Mouse (Mus musculus) neural tube, embryonic 15.5 days (tissue): ENCODE measurements around the gene Rftn1. TPM values are rescaled to one million over a fixed set of nuclear protein-coding genes. Genes with fewer than 3 reads are reported as not detected.

ENCODE experiments used
- ATAC-seq: fragments of 200-750 bp; cut with Nextera tagmentation; 2 replicates; pipeline ENCODE4 v1.8.0; 2017; ENCODE audit warnings: mild to moderate bottlenecking, moderate TSS enrichment, moderate library complexity; ENCODE audit not compliant: low FRiP score
- H3K27ac ChIP-seq: fragments of 300-500 bp; sonication (generic); replicated peaks from 2 replicates; pipeline ENCODE4 v1.5.1; 2015; ENCODE audit warnings: mild to moderate bottlenecking, inconsistent platforms
- H3K27me3 ChIP-seq: fragments of 300-500 bp; sonication (generic); replicated peaks from 2 replicates; pipeline ENCODE4 v1.6.1; 2015; ENCODE audit warnings: inconsistent platforms
- H3K36me3 ChIP-seq: fragments of 300-500 bp; sonication (generic); 2 replicates; pipeline ENCODE4 v1.6.1; 2015; ENCODE audit warnings: inconsistent platforms
- H3K4me1 ChIP-seq: fragments of 300-500 bp; sonication (generic); 2 replicates; pipeline ENCODE4 v1.6.1; 2015; ENCODE audit warnings: inconsistent platforms
- H3K4me2 ChIP-seq: fragments of 300-500 bp; sonication (generic); 2 replicates; pipeline ENCODE4 v1.6.1; 2015; ENCODE audit warnings: inconsistent platforms, mild to moderate bottlenecking, moderate library complexity
- H3K4me3 ChIP-seq: fragments of 300-500 bp; sonication (generic); replicated peaks from 2 replicates; pipeline ENCODE4 v1.5.1; 2015; ENCODE audit warnings: mild to moderate bottlenecking, inconsistent platforms
- H3K9ac ChIP-seq: fragments of 300-500 bp; sonication (generic); replicated peaks from 2 replicates; pipeline ENCODE4 v1.6.1; 2015; ENCODE audit warnings: mild to moderate bottlenecking, inconsistent platforms
- H3K9me3 ChIP-seq: fragments of 300-500 bp; sonication (generic); replicated peaks from 2 replicates; pipeline ENCODE4 v1.6.1; 2016; ENCODE audit warnings: inconsistent platforms
- WGBS: fragments of 180-500 bp; shearing (Covaris S2); methylation state at CpG from one replicate; pipeline ENCODE4 v1.1.7; 2015; ENCODE audit warnings: mixed read lengths; 5-methylcytosine and 5-hydroxymethylcytosine counted together
- polyA plus RNA-seq: library from polyadenylated mRNA; unstranded; fragments of >200 nt; fragmentation: Nextera tagmentation; extraction: Ambion mirVana; gene quantifications from 2 replicates; pipeline ENCODE4 v1.2.1, GENCODE M21; 2015

The Rftn1 gene
- polyA plus RNA-seq, 1 experiment from 2014 or later = 17.9 TPM

GRCm38 (mm10) chr17:50001754-50002153 is 188.7 kb downstream of the Rftn1 start:
- H3K9ac ChIP-seq = no peak overlapping the region
- H3K27ac ChIP-seq = no peak overlapping the region
- no peak overlapping the region for H3K4me3 ChIP-seq
- H3K4me1 ChIP-seq = peaks cover 18% of the 10 kb centered on the region
- H3K36me3 ChIP-seq = no peaks in the 10 kb centered on the region
- H3K27me3 ChIP-seq = no peaks in the 10 kb centered on the region
- no peak overlapping the region for H3K4me2 ChIP-seq
- no peaks in the 10 kb centered on the region for H3K9me3 ChIP-seq
- ATAC-seq = no peak

GRCm38 (mm10) chr17:50000580-50000979 is 189.9 kb downstream of the Rftn1 start:
- 89% methylated on average over 3 of the region's 3 CpGs for WGBS
- Histone ChIP-seq H3K27me3 (no peaks in the 10 kb centered on the region), H3K4me1 (peaks cover 9% of the 10 kb centered on the region), H3K4me2 (no peak overlapping the region), H3K9ac (no peak overlapping the region), H3K27ac (no peak overlapping the region), H3K4me3 (no peak overlapping the region), H3K9me3 (no peaks in the 10 kb centered on the region), H3K36me3 (no peaks in the 10 kb centered on the region)
- no peak for ATAC-seq

GRCm38 (mm10) chr17:49996626-49997152 is 193.8 kb downstream of the Rftn1 start:
- Histone ChIP-seq H3K4me3 (no peak overlapping the region), H3K4me1 (no peaks in the 10 kb centered on the region), H3K4me2 (no peak overlapping the region), H3K9me3 (no peaks in the 10 kb centered on the region), H3K27ac (no peak overlapping the region; the same call in 1 of the 2 replicates), H3K9ac (no peak overlapping the region), H3K27me3 (no peaks in the 10 kb centered on the region), H3K36me3 (no peaks in the 10 kb centered on the region)
- ATAC-seq = no peak
- 63% methylated on average over 5 of the region's 5 CpGs for WGBS

- no peaks in the 10 kb centered on the region for H3K9me3 ChIP-seq
- ATAC-seq = no peak
- no peak overlapping the region for H3K27ac ChIP-seq
- H3K4me1 ChIP-seq = no peaks in the 10 kb centered on the region
- WGBS = 90% methylated on average over 6 of the region's 6 CpGs
- H3K9ac ChIP-seq = no peak overlapping the region
- no peaks in the 10 kb centered on the region for H3K36me3 ChIP-seq
- H3K4me3 ChIP-seq = no peak overlapping the region
- H3K4me2 ChIP-seq = no peak overlapping the region
- no peaks in the 10 kb centered on the region for H3K27me3 ChIP-seq
Observed at GRCm38 (mm10) chr17:49996097-49996496, 194.4 kb downstream of the Rftn1 start.

GRCm38 (mm10) chr17:49995226-49995625 is 195.2 kb downstream of the Rftn1 start:
- Histone ChIP-seq H3K27ac (no peak overlapping the region), H3K4me2 (no peak overlapping the region), H3K4me1 (no peaks in the 10 kb centered on the region), H3K36me3 (no peaks in the 10 kb centered on the region), H3K4me3 (no peak overlapping the region), H3K9ac (no peak overlapping the region), H3K27me3 (no peaks in the 10 kb centered on the region), H3K9me3 (no peaks in the 10 kb centered on the region)
- no peak for ATAC-seq
- WGBS = 94% methylated on average over 3 of the region's 3 CpGs

- WGBS = 79% methylated on average over 3 of the region's 3 CpGs
- no peaks in the 10 kb centered on the region for H3K36me3 ChIP-seq
- no peaks in the 10 kb centered on the region for H3K9me3 ChIP-seq
- H3K9ac ChIP-seq = no peak overlapping the region
- H3K27me3 ChIP-seq = no peaks in the 10 kb centered on the region
- no peak for ATAC-seq
- no peak overlapping the region for H3K27ac ChIP-seq
- peaks cover 6% of the 10 kb centered on the region; the same call in 1 of the 2 replicates for H3K4me1 ChIP-seq
- H3K4me3 ChIP-seq = no peak overlapping the region
- H3K4me2 ChIP-seq = no peak overlapping the region
Observed at GRCm38 (mm10) chr17:49993631-49994030, 196.8 kb downstream of the Rftn1 start.

GRCm38 (mm10) chr17:49992625-49993603 is 197.6 kb downstream of the Rftn1 start:
- ATAC-seq = no peak
- no peak overlapping the region for H3K27ac ChIP-seq
- no peaks in the 10 kb centered on the region for H3K9me3 ChIP-seq
- no peak overlapping the region for H3K4me3 ChIP-seq
- no peaks in the 10 kb centered on the region for H3K36me3 ChIP-seq
- H3K9ac ChIP-seq = no peak overlapping the region
- peaks cover 6% of the 10 kb centered on the region; the same call in 1 of the 2 replicates for H3K4me1 ChIP-seq
- 79% methylated on average over 11 of the region's 11 CpGs for WGBS
- no peaks in the 10 kb centered on the region for H3K27me3 ChIP-seq
- no peak overlapping the region for H3K4me2 ChIP-seq

GRCm38 (mm10) chr17:49989583-49989982 is 200.9 kb downstream of the Rftn1 start:
- no peaks in the 10 kb centered on the region for H3K9me3 ChIP-seq
- H3K27ac ChIP-seq = peak overlapping the region; percentile 35; the same call in 1 of the 2 replicates
- no peak overlapping the region for H3K9ac ChIP-seq
- H3K27me3 ChIP-seq = no peaks in the 10 kb centered on the region
- no peak overlapping the region for H3K4me2 ChIP-seq
- peaks cover 6% of the 10 kb centered on the region; the same call in 1 of the 2 replicates for H3K4me1 ChIP-seq
- ATAC-seq = no peak
- H3K36me3 ChIP-seq = no peaks in the 10 kb centered on the region
- no peak overlapping the region for H3K4me3 ChIP-seq
- 50% methylated on average over 8 of the region's 8 CpGs for WGBS

- Histone ChIP-seq H3K36me3 (no peaks in the 10 kb centered on the region), H3K9ac (no peak overlapping the region), H3K27ac (no peak overlapping the region), H3K9me3 (no peaks in the 10 kb centered on the region), H3K4me2 (no peak overlapping the region), H3K4me1 (peaks cover 6% of the 10 kb centered on the region; the same call in 1 of the 2 replicates), H3K27me3 (no peaks in the 10 kb centered on the region), H3K4me3 (no peak overlapping the region)
- WGBS = 93% methylated on average over 6 of the region's 6 CpGs
- ATAC-seq = no peak
Observed at GRCm38 (mm10) chr17:49987095-49987494, 203.4 kb downstream of the Rftn1 start.

- WGBS = 89% methylated on average over 5 of the region's 5 CpGs
- Histone ChIP-seq H3K36me3 (no peaks in the 10 kb centered on the region), H3K4me3 (no peak overlapping the region)
Observed at GRCm38 (mm10) chr17:49983478-49983877, 207.0 kb downstream of the Rftn1 start.

GRCm38 (mm10) chr17:49982611-49983390 is 207.7 kb downstream of the Rftn1 start:
- Histone ChIP-seq H3K9me3 (no peaks in the 10 kb centered on the region), H3K4me2 (no peak overlapping the region), H3K4me1 (no peaks in the 10 kb centered on the region; the same call in 1 of the 2 replicates), H3K4me3 (no peak overlapping the region), H3K36me3 (no peaks in the 10 kb centered on the region), H3K27me3 (no peaks in the 10 kb centered on the region), H3K27ac (no peak overlapping the region), H3K9ac (no peak overlapping the region)
- no peak for ATAC-seq
- 83% methylated on average over 6 of the region's 6 CpGs for WGBS

More at GRCm38 (mm10) chr17:49983478-49983877, 207.0 kb downstream of the Rftn1 start:
- Histone ChIP-seq H3K9ac (no peak overlapping the region), H3K4me2 (no peak overlapping the region), H3K9me3 (no peaks in the 10 kb centered on the region), H3K27me3 (no peaks in the 10 kb centered on the region), H3K27ac (no peak overlapping the region), H3K4me1 (no peaks in the 10 kb centered on the region; the same call in 1 of the 2 replicates)
- no peak for ATAC-seq
